Mouse (Mus musculus): Measurements from ENCODE around the gene Znrf4.

The Znrf4 gene

DNA sequence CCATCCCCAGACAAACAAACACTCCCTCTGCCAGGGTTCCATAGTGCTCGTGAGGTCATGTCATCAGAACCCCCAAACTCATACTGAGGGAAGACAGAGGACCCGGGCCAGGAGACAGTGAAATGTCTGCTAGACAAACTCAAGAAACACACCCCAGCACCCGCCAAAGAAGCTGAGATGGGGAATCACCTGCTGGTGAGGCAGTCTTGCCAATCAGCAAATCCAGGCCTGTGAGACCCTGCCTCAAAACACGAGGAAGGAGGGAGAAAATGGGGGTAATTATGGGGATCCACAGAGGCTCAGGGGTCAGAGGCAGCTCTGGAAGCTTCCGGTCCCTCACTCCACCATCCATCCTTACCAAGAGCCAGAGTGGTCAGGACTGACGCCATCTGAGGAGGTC lies 45.5 kb downstream of the Znrf4 start:
- DNase-seq (ENCODE audit: low spot score in 2 of 2) = no peak

DNA sequence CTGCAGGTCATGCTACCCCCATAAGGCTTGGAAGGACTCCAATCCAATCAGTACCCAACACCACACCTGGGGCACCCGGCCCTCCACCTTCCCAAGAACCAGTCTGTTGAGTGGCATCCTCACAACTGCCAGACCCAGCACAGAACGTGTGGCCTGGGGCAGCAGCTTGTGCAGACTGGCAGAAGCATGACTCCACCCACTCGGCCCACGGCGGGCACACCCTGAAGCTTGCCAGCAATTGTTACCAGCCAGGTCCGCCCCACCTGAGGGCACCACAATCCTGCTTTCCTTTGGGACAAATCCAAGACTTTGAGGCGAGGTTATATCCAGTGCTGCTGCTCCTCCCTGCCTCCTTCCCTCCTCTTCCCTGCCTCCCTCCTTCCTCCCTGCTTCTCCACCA lies 47.4 kb downstream of the Znrf4 start:
- DNase-seq (ENCODE audit: low spot score in 2 of 2) = no peak

DNA sequence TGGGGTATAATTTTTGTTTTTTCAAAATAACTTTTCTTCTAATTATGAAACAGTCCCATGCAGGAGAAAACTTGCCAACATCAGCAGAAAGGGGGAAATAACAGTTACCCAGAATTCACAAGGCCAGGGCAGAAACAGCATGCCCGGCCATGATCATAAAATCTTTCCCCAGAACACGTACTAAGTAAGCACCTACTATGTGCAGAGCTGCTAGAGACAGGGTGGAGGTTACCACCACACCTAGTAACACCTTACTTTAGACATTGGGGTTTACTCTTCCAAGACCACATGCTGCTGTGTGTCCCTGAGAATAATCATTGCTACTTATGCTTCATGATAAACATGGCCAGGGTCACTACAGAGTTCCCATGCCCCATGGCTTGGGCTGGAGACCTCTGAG lies 47.9 kb downstream of the Znrf4 start:
- DNase-seq (ENCODE audit: low spot score in 2 of 2) = no peak

DNA sequence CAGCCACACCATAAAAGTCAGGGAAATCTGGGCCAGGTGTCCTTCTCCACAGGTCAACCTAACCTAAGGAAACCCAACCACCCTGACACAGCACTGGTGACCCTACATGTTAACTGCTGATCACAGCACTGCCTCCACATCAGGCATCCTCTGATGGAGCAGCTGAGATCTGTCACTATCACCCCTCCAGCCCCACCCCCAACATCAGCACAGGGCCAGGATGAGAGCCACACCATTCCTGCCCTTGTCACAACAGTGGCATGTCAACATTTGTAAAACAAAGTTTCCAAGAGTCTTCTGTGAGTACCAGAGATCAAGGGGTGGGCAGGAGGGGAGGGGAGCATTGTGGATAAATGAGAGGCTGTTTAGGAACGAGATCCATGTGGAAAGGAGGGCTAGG lies 48.7 kb downstream of the Znrf4 start:
- no peak for DNase-seq (ENCODE audit: low spot score in 2 of 2)

DNA sequence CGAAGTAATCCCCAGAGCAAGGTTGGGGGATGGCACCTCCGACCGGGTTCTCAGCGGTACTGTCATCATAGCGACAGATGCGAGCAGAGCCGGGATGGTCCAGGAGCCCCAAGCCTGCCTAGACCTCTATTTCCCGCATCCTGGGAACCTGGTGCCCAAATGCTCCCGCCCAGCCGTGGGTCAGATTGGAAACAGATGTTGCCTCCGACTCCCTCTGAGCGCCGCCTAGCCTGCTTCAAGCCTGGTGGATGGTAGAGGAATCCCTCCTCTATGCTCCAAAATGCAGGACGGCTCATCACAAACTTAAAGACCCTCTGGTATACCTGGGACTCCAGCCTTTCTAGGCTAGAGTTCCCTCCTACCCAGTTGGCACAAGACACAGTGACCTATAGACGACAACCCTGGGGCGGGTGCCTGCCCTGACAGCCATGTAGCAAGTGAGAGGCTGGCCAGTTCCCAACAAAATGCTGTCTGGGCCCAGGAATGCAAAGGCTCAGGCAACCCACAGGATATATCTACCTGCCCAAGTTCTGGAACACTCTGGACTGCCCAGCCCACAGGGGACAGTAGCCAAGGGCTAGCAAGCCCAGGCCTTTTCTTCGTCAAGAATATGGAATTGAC lies 49.3 kb downstream of the Znrf4 start:
- no peak for DNase-seq (ENCODE audit: low spot score in 2 of 2)

DNA sequence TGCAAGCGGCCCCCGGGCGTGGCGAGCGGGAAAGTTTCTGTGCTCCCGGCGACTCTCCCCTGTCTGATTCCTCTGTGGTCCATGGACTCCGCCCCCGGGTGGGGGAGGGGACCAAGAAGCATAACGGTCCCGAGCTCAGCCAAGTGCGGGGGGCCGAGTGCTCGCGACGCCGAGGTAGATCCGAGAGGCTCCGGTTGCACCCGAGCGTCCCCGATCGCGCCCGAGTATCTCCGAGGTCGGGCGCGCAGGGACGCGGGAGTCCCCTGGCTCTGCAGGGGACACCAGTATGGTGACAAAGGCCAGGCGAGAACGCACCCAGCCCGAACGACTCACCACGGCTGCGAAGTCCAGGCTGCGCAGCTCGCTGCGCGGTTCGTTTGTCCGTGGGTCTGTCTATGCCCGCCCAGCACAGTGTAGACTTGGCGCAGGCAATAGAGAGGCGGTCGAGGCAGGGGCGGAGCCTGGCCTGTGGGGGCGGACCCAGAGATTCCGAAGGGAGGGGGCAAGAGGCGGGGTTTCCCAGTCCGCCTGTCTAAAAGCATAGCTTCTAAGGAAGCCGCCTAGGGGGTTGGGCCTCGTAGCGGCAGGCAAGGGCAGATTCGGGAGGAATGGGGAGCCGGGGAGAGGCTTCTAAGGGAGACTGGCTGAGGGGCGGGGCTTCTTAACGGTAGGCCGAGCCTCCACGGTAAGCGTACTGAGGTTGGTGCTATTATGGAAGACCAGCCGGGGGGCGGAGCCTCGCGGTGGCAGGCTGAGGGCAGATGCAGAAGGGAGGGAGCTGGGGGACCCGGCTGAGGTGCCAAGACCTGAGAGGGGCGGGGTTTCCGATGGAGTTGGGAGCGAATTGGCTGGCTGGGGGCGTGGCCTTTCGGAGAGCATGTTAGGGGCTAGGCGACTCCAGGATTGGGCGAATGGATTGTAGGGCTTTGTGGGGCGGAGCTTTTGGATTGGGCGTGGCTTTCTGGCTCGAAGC lies 50.2 kb downstream of the Znrf4 start:
- peak; percentile 97 to 99 for DNase-seq (ENCODE audit: low spot score in 2 of 2)
